Mouse (Mus musculus) lung, postnatal 0 days (tissue): ENCODE results near the gene Ppfia3.

ENCODE experiments used
- CTCF ChIP-seq: IDR thresholded peaks from 2 replicates; pipeline ENCODE4 v1.5.1; 2016; ENCODE audit warnings: antibody characterized with exemption, mild to moderate bottlenecking
- EP300 ChIP-seq: IDR thresholded peaks from 2 replicates; pipeline ENCODE4 v1.6.1; 2016; ENCODE audit warnings: antibody characterized with exemption, mild to moderate bottlenecking, control low read depth

GRCm38 (mm10) chr7:45414740-45415224 is 48.0 kb upstream of the Ppfia3 start:
- TF ChIP-seq EP300 (no peak), CTCF (no peak)
